Mouse (Mus musculus): ENCODE data around the gene Bach2. TPM values are rescaled to one million over a fixed set of nuclear protein-coding genes. Genes with fewer than 3 reads are reported as not detected.

Gene Bach2
- polyA plus RNA-seq, 2 experiments = 0.45 to 0.67 TPM

DNA sequence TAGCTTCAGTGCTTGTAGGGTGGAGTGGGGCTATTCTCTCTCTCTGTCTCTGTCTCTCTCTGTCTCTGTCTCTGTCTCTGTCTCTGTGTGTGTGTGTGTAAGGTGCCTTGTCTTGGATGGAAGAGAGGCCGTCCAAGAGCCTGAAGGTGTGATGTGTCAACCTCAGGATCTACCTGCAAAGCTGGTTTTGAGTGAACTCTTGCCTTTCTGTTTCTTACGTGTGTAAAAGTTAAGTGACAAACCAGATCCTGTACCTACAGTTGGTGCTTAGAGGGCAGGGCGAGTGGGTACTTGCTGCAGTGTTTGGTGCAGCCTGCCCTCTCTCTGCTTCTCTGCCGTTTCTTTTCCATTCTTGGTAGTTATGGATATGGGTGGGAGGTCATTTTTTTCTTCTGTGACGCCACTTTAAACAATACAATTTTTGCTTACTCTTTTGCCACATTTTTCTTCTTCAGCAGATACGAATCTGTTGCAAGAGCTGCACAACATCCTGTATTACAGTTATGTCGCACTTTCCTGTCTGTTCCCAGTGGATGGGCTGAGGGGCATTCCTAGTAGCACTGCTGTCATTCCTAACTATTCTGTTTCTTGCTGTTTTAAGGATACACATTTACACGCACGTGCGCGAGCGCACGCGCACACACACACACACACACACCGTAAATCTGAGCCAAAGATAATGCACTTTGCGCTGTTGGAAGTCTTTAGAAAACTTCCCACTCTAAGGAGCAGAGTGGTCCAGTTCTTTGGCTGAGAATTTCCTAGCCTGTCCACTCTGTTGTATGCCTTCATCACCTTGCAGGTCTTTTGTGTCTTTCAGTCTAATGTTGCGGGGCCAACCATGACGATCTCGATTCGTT, 24.5 kb downstream of the Bach2 start:
- Histone ChIP-seq H3K27ac (no peak overlapping the region), H3K27me3 (ENCODE audit: control insufficient read depth, insufficient read depth, low read length) (no peaks in the 10 kb centered on the region), H3K4me3 (ENCODE audit: insufficient read depth in 1 of 2, low read depth in 2 of 2, low read length in 2 of 2) (no peak overlapping the region), H3K9ac (replicated peaks) (no peak overlapping the region), H3K4me2 (ENCODE audit: low read depth) (no peak overlapping the region), H3K36me3 (replicated peaks; ENCODE audit: control insufficient read depth, insufficient read depth, low read depth) (no peaks in the 10 kb centered on the region), H3K4me1 (replicated peaks; ENCODE audit: control insufficient read depth in 2 of 2, insufficient read depth in 2 of 2, low read length in 1 of 2) (peaks cover 0 to 5% of the 10 kb centered on the region in 2 experiments; a peak in 2 of 4 replicates), H3K9me3 (ENCODE audit: control insufficient read depth, low read length) (no peaks in the 10 kb centered on the region)
- DNase-seq (ENCODE audit: low read depth in 3 of 3, low spot score in 3 of 3) (no peak), ATAC-seq (ENCODE audit: insufficient read depth) (no peak)
- TF ChIP-seq EP300 (IDR thresholded peaks at IDR 0.05; ENCODE audit: low read depth) = no peak
- no peak for TF ChIP-seq CTCF (IDR thresholded peaks at IDR 0.05; ENCODE audit: low read depth)
- 74% methylated on average over 20 of the region's 20 CpGs for WGBS (ENCODE audit: insufficient replicate concordance)

GRCm38 (mm10) chr4:32263685-32264038, 25.1 kb downstream of the Bach2 start:
- DNase-seq (ENCODE audit: low read depth in 3 of 3, low spot score in 3 of 3) (no peak), ATAC-seq (ENCODE audit: insufficient read depth) (no peak)
- WGBS (ENCODE audit: insufficient replicate concordance) = 41% methylated on average over 10 of the region's 10 CpGs
- peaks cover 0 to 5% of the 10 kb centered on the region in 2 experiments; a peak in 2 of 4 replicates for H3K4me1 ChIP-seq (replicated peaks; ENCODE audit: control insufficient read depth in 2 of 2, insufficient read depth in 2 of 2, low read length in 1 of 2)
- H3K36me3 ChIP-seq (replicated peaks; ENCODE audit: control insufficient read depth, insufficient read depth, low read depth) = no peaks in the 10 kb centered on the region
- H3K4me3 ChIP-seq (ENCODE audit: insufficient read depth in 1 of 2, low read depth in 2 of 2, low read length in 2 of 2) = no peak overlapping the region
- H3K9me3 ChIP-seq (ENCODE audit: control insufficient read depth, low read length) = no peaks in the 10 kb centered on the region
- no peak overlapping the region for H3K27ac ChIP-seq
- no peak for TF ChIP-seq EP300 (IDR thresholded peaks at IDR 0.05; ENCODE audit: low read depth)
- TF ChIP-seq CTCF (IDR thresholded peaks at IDR 0.05; ENCODE audit: low read depth) = no peak
- H3K27me3 ChIP-seq (ENCODE audit: control insufficient read depth, insufficient read depth, low read length) = no peaks in the 10 kb centered on the region
- no peak overlapping the region for H3K4me2 ChIP-seq (ENCODE audit: low read depth)
- H3K9ac ChIP-seq (replicated peaks) = no peak overlapping the region

DNA sequence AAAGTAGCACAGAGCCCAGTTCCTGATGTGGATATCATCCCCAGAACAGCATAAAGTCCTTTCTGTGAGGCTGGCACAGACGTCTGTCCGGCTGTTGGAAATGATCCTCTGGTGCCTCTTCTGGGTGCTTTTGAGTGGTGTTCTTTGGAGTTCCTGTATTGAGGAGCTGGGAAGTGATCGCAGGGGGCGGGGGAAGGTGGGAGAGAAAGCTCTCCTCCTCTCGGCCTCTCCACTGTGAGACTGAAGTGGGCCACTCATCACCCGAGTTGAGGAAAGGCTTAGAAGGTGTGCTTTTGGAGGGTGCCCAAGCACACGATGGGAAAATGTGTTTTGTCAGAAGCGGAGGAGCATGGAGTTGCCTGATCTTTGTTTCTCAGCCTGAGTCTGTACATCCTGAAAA, 26.3 kb downstream of the Bach2 start:
- Histone ChIP-seq H3K36me3 (replicated peaks; ENCODE audit: control insufficient read depth, insufficient read depth, low read depth) (no peaks in the 10 kb centered on the region), H3K27me3 (ENCODE audit: control insufficient read depth, insufficient read depth, low read length) (no peaks in the 10 kb centered on the region), H3K4me2 (ENCODE audit: low read depth) (no peak overlapping the region), H3K4me1 (replicated peaks; ENCODE audit: control insufficient read depth in 2 of 2, insufficient read depth in 2 of 2, low read length in 1 of 2) (peaks cover 0 to 5% of the 10 kb centered on the region in 2 experiments; a peak in 2 of 4 replicates), H3K4me3 (ENCODE audit: insufficient read depth in 1 of 2, low read depth in 2 of 2, low read length in 2 of 2) (no peak overlapping the region), H3K9ac (replicated peaks) (no peak overlapping the region), H3K9me3 (ENCODE audit: control insufficient read depth, low read length) (no peaks in the 10 kb centered on the region), H3K27ac (no peak overlapping the region)
- 63% methylated on average over 8 of the region's 8 CpGs for WGBS (ENCODE audit: insufficient replicate concordance)
- TF ChIP-seq CTCF (IDR thresholded peaks at IDR 0.05; ENCODE audit: low read depth) (no peak), EP300 (IDR thresholded peaks at IDR 0.05; ENCODE audit: low read depth) (no peak)
- no peak for DNase-seq (ENCODE audit: low read depth in 3 of 3, low spot score in 3 of 3)
- no peak for ATAC-seq (ENCODE audit: insufficient read depth)

DNA sequence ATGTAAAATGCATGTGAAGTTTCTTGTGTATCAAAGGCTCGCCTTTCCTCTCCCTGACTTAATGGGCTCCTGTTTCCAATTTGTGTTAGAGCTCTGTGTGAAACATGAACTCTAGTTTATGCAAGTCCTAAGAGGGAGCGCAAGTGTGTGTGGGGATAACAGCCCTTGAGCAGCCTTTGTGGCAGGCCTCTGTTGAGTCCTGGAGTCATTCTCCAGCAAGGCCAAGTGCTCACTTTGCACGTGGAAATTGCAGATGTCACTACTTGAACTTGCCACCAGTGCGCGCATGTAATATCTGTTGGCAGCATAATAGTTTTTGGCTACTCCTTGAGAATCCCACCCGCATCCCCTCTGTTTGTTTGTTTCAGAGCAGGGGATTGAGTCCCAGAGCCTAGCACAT, 28.1 kb downstream of the Bach2 start:
- Histone ChIP-seq H3K4me2 (ENCODE audit: low read depth) (no peak overlapping the region), H3K36me3 (replicated peaks; ENCODE audit: control insufficient read depth, insufficient read depth, low read depth) (no peaks in the 10 kb centered on the region), H3K27me3 (ENCODE audit: control insufficient read depth, insufficient read depth, low read length) (no peaks in the 10 kb centered on the region), H3K9me3 (ENCODE audit: control insufficient read depth, low read length) (no peaks in the 10 kb centered on the region), H3K4me3 (ENCODE audit: insufficient read depth in 1 of 2, low read depth in 2 of 2, low read length in 2 of 2) (no peak overlapping the region), H3K4me1 (replicated peaks; ENCODE audit: control insufficient read depth in 2 of 2, insufficient read depth in 2 of 2, low read length in 1 of 2) (peaks cover 0 to 5% of the 10 kb centered on the region in 2 experiments; a peak in 2 of 4 replicates), H3K27ac (no peak overlapping the region), H3K9ac (replicated peaks) (no peak overlapping the region)
- no peak for TF ChIP-seq EP300 (IDR thresholded peaks at IDR 0.05; ENCODE audit: low read depth)
- TF ChIP-seq CTCF (IDR thresholded peaks at IDR 0.05; ENCODE audit: low read depth) = no peak
- DNase-seq (ENCODE audit: low read depth in 3 of 3, low spot score in 3 of 3) (no peak), ATAC-seq (ENCODE audit: insufficient read depth) (no peak)
- 75% methylated on average over 6 of the region's 6 CpGs for WGBS (ENCODE audit: insufficient replicate concordance)

- Histone ChIP-seq H3K9ac (replicated peaks) (no peak overlapping the region), H3K36me3 (replicated peaks; ENCODE audit: control insufficient read depth, insufficient read depth, low read depth) (no peaks in the 10 kb centered on the region), H3K27ac (no peak overlapping the region), H3K27me3 (ENCODE audit: control insufficient read depth, insufficient read depth, low read length) (no peaks in the 10 kb centered on the region), H3K4me2 (ENCODE audit: low read depth) (no peak overlapping the region), H3K4me3 (ENCODE audit: insufficient read depth in 1 of 2, low read depth in 2 of 2, low read length in 2 of 2) (no peak overlapping the region), H3K9me3 (ENCODE audit: control insufficient read depth, low read length) (no peaks in the 10 kb centered on the region), H3K4me1 (replicated peaks; ENCODE audit: control insufficient read depth in 2 of 2, insufficient read depth in 2 of 2, low read length in 1 of 2) (peaks cover 0 to 5% of the 10 kb centered on the region in 2 experiments; a peak in 2 of 4 replicates)
- 30% methylated on average over 1 of the region's 1 CpGs for WGBS (ENCODE audit: insufficient replicate concordance)
- ATAC-seq (ENCODE audit: insufficient read depth) (no peak), DNase-seq (ENCODE audit: low read depth in 3 of 3, low spot score in 3 of 3) (no peak)
- TF ChIP-seq CTCF (IDR thresholded peaks at IDR 0.05; ENCODE audit: low read depth) (no peak), EP300 (IDR thresholded peaks at IDR 0.05; ENCODE audit: low read depth) (no peak)
Measured at GRCm38 (mm10) chr4:32268042-32268441, 29.4 kb downstream of the Bach2 start.
